Mouse (Mus musculus): ENCODE results near the gene Lce3a. TPM values are rescaled to one million over a fixed set of nuclear protein-coding genes. Genes with fewer than 3 reads are reported as not detected.

The Lce3a gene
- polyA plus RNA-seq, 1 experiment from 2014 or later, result not detected

DNA sequence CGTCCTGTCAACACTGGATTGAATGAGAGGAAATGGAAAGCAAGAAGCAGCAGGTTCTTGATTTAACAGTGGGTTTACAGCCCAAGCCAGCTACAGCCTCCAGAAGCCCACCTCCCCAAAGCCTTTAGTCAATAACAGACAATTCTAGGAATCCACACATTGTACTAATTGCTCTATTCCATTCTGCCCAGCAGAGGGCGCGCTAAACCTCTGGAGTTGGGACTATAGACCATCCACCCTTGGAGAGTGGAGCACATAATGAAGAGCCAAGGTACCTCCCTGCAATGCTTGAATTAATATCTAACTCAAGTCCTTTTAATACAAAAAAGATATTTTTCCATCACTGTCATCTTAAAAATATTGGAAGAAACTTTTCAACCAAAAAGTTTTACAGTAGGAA is 23.0 kb downstream of the Lce3a start:
- WGBS, result 29% methylated on average over 3 of the region's 3 CpGs
- H3K9ac ChIP-seq (ENCODE audit: low read length), result no peak overlapping the region
- H3K4me2 ChIP-seq (ENCODE audit: low read depth), result no peak overlapping the region
- H3K9me3 ChIP-seq (ENCODE audit: control insufficient read depth, low read length), result no peaks in the 10 kb centered on the region
- DNase-seq (ENCODE audit: low spot score), result peak; percentile 34
- no peaks in the 10 kb centered on the region for H3K4me1 ChIP-seq (ENCODE audit: control insufficient read depth, insufficient read depth, low read length)
- peak; percentile 48; the same call in 1 of the 2 replicates for ATAC-seq (ENCODE audit: insufficient read depth, low FRiP score, low TSS enrichment)
- H3K4me3 ChIP-seq (ENCODE audit: low read depth, low read length), result no peak overlapping the region
- no peaks in the 10 kb centered on the region for H3K27me3 ChIP-seq (ENCODE audit: control insufficient read depth, insufficient read depth, low read length)
- H3K27ac ChIP-seq (ENCODE audit: low read depth, low read length), result no peak overlapping the region
- no peaks in the 10 kb centered on the region for H3K36me3 ChIP-seq (ENCODE audit: control insufficient read depth, insufficient read depth, low read length)

DNA sequence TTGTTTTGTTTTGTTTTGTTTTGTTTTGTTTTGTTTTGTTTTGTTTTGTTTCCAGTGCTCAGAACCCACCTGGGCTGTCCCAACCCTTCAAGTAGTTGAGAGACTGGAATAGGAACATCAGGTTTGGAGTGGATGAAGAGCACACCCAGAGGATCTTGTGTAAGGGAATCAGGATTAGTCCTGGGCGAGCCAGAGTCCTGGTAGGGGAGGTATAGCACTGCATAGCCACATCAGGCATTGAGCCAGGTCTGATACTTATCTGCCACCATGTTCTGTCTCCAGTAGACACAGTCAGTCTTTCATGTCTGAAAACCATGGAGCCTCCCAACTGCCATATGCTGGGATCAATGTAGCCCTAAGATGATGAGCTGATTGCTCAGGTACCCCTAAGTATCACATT is 31.5 kb downstream of the Lce3a start:
- no peak overlapping the region for H3K9ac ChIP-seq (ENCODE audit: low read length)
- no peaks in the 10 kb centered on the region for H3K9me3 ChIP-seq (ENCODE audit: control insufficient read depth, low read length)
- H3K4me3 ChIP-seq (ENCODE audit: low read depth, low read length), result no peak overlapping the region
- H3K27me3 ChIP-seq (ENCODE audit: control insufficient read depth, insufficient read depth, low read length), result no peaks in the 10 kb centered on the region
- H3K4me1 ChIP-seq (ENCODE audit: control insufficient read depth, insufficient read depth, low read length), result no peaks in the 10 kb centered on the region
- 61% methylated on average over 1 of the region's 1 CpGs for WGBS
- no peak overlapping the region for H3K27ac ChIP-seq (ENCODE audit: low read depth, low read length)
- H3K4me2 ChIP-seq (ENCODE audit: low read depth), result no peak overlapping the region
- DNase-seq (ENCODE audit: low spot score), result no peak
- H3K36me3 ChIP-seq (ENCODE audit: control insufficient read depth, insufficient read depth, low read length), result no peaks in the 10 kb centered on the region
- ATAC-seq (ENCODE audit: insufficient read depth, low FRiP score, low TSS enrichment), result no peak

DNA sequence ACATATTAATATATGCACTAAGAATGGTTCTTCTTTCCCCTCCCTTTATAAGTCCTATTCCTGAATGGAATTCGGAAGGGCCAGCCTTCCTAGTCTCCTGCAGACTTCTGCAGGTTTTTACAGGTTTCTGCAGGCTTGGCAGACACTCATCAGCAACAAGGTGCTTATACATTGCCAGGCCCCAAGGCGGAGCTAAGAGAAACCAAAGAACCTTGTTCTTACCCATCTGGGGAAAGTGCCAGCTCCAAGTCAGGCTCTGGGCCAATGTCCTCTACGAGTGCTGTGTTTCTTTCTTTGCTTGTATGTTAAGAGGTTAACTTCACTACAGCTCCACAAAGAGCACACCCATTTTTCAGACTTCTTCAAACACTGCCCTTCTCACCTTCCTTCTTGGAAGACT is 32.0 kb downstream of the Lce3a start:
- Histone ChIP-seq H3K27ac (ENCODE audit: low read depth, low read length) (no peak overlapping the region), H3K4me3 (ENCODE audit: low read depth, low read length) (no peak overlapping the region), H3K4me1 (ENCODE audit: control insufficient read depth, insufficient read depth, low read length) (no peaks in the 10 kb centered on the region), H3K27me3 (ENCODE audit: control insufficient read depth, insufficient read depth, low read length) (no peaks in the 10 kb centered on the region), H3K9ac (ENCODE audit: low read length) (no peak overlapping the region), H3K4me2 (ENCODE audit: low read depth) (no peak overlapping the region), H3K36me3 (ENCODE audit: control insufficient read depth, insufficient read depth, low read length) (no peaks in the 10 kb centered on the region), H3K9me3 (ENCODE audit: control insufficient read depth, low read length) (no peaks in the 10 kb centered on the region)
- 78% methylated on average over 3 of the region's 3 CpGs for WGBS
- no peak for DNase-seq (ENCODE audit: low spot score)
- no peak for ATAC-seq (ENCODE audit: insufficient read depth, low FRiP score, low TSS enrichment)

Other genes starting within 250 kb of the Lce3a start
- gene Lce1c, start 247.0 kb downstream of the Lce3a start, polyA plus RNA-seq (2014; fragmentation: Nextera tagmentation; extraction: Ambion mirVana), result not detected in 2 replicates
- not detected in 2 replicates for gene Lce1d, start 239.0 kb downstream of the Lce3a start, polyA plus RNA-seq (2014; fragmentation: Nextera tagmentation; extraction: Ambion mirVana)
- not detected in 2 replicates for gene Lce1e, start 217.2 kb downstream of the Lce3a start, polyA plus RNA-seq (2014; fragmentation: Nextera tagmentation; extraction: Ambion mirVana)
- not detected in 2 replicates for gene Lce1f, start 205.9 kb downstream of the Lce3a start, polyA plus RNA-seq (2014; fragmentation: Nextera tagmentation; extraction: Ambion mirVana)
- not detected in 2 replicates for gene Gm38119, start 187.1 kb downstream of the Lce3a start, polyA plus RNA-seq (2014; fragmentation: Nextera tagmentation; extraction: Ambion mirVana)
- gene Lce1g, start 173.9 kb downstream of the Lce3a start, polyA plus RNA-seq (2014; fragmentation: Nextera tagmentation; extraction: Ambion mirVana), result not detected in 2 replicates
- gene Lce1h, start 161.2 kb downstream of the Lce3a start, polyA plus RNA-seq (2014; fragmentation: Nextera tagmentation; extraction: Ambion mirVana), result not detected in 2 replicates
- gene Lce1i, start 147.3 kb downstream of the Lce3a start, polyA plus RNA-seq (2014; fragmentation: Nextera tagmentation; extraction: Ambion mirVana), result not detected in 2 replicates
- gene Lce1j, start 135.7 kb downstream of the Lce3a start, polyA plus RNA-seq (2014; fragmentation: Nextera tagmentation; extraction: Ambion mirVana), result not detected in 2 replicates
- not detected in 2 replicates for gene Lce1k, start 118.3 kb downstream of the Lce3a start, polyA plus RNA-seq (2014; fragmentation: Nextera tagmentation; extraction: Ambion mirVana)
- not detected in 2 replicates for gene Kprp, start 99.0 kb downstream of the Lce3a start, polyA plus RNA-seq (2014; fragmentation: Nextera tagmentation; extraction: Ambion mirVana)
- gene Lce1l, start 74.9 kb downstream of the Lce3a start, polyA plus RNA-seq (2014; fragmentation: Nextera tagmentation; extraction: Ambion mirVana), result not detected in 2 replicates
- gene 2310050C09Rik, start 56.0 kb downstream of the Lce3a start, polyA plus RNA-seq (2014; fragmentation: Nextera tagmentation; extraction: Ambion mirVana), result not detected in 2 replicates
- not detected in 2 replicates for gene Lce3b, start 6.7 kb upstream of the Lce3a start, polyA plus RNA-seq (2014; fragmentation: Nextera tagmentation; extraction: Ambion mirVana)
- gene Lce3c, start 18.3 kb upstream of the Lce3a start, polyA plus RNA-seq (2014; fragmentation: Nextera tagmentation; extraction: Ambion mirVana), result not detected in 2 replicates
- not detected in 2 replicates for gene Lce3d, start 31.2 kb upstream of the Lce3a start, polyA plus RNA-seq (2014; fragmentation: Nextera tagmentation; extraction: Ambion mirVana)
- not detected in 2 replicates for gene Lce3e, start 40.8 kb upstream of the Lce3a start, polyA plus RNA-seq (2014; fragmentation: Nextera tagmentation; extraction: Ambion mirVana)
- gene Lce3f, start 66.0 kb upstream of the Lce3a start, polyA plus RNA-seq (2014; fragmentation: Nextera tagmentation; extraction: Ambion mirVana), result not detected in 2 replicates
- 0.68 TPM in 1 of 2 replicates, not detected in the other for gene Crct1, start 89.5 kb upstream of the Lce3a start, polyA plus RNA-seq (2014; fragmentation: Nextera tagmentation; extraction: Ambion mirVana)
- gene Lce1m, start 92.8 kb upstream of the Lce3a start, polyA plus RNA-seq (2014; fragmentation: Nextera tagmentation; extraction: Ambion mirVana), result not detected in 2 replicates
- gene Gm4858, start 142.6 kb upstream of the Lce3a start, polyA plus RNA-seq (2014; fragmentation: Nextera tagmentation; extraction: Ambion mirVana), result not detected in 2 replicates
- not detected in 2 replicates for gene Crnn, start 218.6 kb upstream of the Lce3a start, polyA plus RNA-seq (2014; fragmentation: Nextera tagmentation; extraction: Ambion mirVana)

Measured in neural tube, embryonic 11.5 days (tissue).